Mouse (Mus musculus) thymus, adult 18-20 months (tissue): ENCODE results near the gene Rpl36.

Experiments used
- DNase-seq, 2 experiments: peaks; one replicate each; pipeline ENCODE4 v3.0.0; 2022; ENCODE audit warnings: mixed read lengths in 2 of 2

The Rpl36 gene

DNA sequence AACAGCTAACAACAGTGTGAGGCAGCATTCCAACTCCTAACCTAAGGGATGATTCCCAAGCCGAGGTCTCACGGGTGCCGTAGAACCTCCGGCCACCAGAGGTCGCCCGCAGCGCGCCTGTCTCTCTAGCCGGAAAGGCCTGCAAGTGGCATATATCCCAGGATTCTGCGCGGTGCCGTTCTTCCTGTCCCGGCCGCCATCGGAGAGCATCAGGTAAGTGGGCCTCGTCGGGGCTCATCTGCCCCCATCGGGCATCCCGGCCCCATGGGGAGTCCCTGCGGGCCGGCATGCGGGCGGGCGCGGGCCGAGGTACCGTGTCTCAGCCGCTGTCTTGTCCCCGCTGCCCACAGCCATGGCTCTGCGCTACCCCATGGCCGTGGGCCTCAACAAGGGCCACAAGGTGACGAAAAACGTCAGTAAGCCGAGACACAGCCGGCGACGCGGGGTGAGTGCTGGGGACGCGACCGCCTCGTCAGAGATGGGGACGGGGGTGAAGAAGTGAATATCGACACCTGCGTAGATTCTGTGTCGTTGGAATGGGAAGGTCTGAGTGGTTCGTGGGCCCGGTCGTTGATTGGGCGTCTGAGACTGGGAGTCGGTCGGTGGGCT is at the start of gene Rpl36:
Gene Rpl36, plus strand, starts transcription at position 181 of the 609 bp plus-strand sequence.
- DNase-seq = peak; percentile 84 to 87

DNA sequence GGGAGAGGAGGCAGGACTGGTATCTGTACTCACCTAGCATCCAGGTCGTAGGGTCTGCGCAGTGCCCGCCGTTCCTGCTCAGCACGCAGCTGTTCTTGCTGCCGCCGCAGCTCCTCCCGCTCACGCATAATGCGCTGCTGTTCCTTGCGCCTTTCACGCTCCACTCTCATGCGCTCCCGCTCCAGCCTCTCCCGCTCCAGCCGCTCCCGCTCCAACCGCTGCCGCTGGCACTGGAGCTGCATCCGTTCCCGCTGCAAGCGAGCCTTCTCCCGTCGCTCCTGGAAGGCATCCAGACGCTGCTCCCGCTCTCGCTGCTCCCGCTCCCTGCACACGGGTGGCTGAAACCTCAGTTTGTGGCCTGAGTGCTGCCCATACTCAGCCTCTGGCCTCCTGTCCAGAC is 46.9 kb upstream of the Rpl36 start:
- no peak for DNase-seq

DNA sequence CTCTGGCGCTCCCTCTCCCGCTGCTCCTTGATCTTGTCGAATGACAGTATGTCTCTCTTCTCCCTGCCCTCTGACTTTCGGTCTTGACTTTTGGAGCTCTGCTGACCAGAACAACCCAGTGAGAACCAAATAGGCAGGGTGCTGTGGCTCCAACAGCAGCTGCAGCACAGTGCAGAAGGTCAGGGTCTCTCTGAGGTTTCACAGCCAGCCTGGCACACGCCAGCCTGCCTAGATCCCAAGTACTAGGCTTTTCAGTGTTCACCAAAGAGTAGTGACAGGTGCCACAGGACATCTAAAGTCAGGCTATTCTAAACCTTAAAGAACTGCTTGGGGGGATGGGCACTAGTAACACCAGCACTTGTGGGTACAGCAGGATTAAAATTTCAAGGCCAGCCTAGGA is 46.3 kb upstream of the Rpl36 start:
- no peak for DNase-seq

DNA sequence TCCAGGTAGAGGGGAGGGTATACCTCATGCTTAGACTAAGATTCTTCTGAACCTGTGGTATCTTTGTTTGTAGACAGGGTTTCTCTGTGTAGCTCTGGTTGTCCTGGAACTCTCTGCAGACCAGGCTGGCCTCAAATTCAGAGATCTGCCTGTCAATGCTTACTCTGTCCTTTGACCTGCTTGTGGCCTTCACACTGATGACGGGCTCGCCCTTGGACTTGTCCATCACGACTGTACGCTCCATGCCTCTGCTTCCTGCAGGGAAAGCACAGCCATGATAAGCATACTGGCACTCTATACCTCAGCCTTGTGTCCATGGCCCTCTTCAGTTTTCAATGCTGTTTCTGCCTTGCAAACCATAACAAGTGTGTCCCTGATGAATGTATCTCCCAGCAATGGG is 45.8 kb upstream of the Rpl36 start:
- DNase-seq = no peak

DNA sequence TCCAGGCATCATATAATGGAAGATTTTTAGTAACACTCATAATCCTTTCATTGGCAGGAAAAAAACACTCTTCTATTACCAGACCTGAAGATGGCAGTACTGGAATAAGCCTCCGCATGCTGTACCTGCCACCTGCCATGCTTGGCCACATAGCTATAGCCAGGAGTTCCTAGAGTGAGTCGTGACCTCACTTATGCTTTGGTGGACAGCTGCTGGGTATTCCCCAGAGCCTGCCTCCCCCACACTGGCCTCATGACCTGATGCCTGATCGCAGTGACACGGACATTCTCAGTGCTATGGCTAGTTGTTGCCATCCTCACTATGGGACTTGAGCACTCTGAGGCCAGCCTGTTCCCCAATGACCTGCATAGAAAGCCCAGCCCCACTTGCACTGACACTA is 42.9 kb upstream of the Rpl36 start:
- DNase-seq = no peak

DNA sequence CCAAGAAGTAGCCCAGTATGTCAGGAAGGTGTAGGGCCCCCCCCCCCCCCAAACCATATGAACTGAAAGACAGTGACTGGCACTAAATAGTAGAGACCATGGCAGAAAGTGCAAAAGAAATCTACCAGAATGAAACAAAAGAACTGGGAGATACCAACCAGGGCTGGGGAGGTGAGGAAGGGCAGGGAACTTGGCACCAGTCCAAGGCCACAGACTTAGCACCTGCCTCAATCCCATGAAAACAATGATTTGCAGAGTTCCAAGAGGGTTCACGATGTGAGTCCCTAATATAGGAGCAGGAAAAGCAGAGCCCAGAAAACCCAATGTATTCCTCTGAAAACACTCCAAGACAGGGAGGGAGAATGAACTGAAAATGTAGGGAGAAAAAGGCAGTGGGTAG is 41.1 kb upstream of the Rpl36 start:
- DNase-seq = no peak

DNA sequence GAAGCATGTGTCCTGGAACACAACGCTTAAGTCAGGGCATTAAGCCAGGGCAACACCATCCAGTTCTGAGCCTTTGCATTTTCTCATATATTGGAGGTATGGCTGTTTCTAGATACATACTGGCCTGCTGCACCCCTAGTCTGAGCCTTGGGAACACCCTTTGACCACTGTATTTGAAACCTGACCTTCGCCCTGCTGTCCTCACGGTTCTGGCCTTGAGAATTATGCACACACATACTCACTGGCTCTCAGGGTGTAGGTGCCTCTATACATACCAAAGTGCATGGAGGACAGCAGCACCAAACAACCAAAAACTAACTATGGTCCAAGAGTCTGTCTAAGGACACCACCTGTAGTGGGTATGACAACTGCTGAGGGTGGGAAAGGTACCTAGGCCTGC is 40.3 kb upstream of the Rpl36 start:
- no peak for DNase-seq

DNA sequence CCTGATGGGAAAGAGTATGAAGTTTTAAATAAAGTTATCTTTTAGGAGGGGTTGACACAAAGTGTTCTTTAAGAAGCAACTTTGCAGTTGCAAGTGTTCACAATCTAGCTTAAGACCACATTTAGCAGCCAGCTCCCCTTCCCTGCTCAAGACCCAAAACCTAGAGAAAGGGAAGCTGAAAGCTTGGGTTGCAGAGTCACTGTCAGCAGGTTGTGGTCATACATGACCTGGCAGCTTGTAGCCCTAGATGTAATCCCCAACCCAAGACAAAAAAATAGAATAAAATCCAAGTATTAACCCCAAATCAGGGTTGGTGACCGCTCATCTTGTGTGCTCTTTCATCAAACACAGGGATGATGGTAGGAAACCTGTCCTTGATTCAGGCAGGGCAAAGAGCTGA is 30.1 kb upstream of the Rpl36 start:
- no peak for DNase-seq

DNA sequence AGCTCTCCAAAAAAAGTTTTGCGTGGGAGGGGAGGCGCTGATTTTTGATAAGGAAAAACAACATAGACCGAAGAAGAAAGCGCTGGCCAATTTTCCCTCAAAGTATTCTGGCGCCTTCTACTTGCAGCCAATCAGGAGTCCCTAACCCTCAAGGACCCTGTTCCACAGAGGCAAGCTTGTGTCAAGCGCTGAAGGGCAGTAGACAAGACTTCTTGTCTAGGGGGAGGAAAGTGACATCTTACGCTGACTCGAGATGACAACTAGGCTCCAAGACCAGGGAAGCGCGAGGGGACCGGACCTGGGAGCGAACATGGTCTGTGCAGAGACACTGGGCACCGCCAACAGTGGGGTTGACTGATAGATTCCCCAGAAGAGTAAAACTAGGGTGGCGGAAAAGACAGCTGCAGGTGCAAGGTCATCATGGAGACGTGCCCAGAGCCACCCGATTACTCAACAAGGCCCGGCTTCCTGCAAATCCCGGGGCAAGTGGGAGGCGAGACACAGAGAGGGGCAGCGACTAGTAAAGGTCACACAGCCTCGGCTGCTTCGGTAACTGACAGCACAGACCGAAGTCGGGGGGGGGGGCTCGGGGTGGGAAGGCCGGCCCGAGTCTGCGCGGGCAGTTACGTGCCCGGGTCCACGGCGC is 29.5 kb upstream of the Rpl36 start:
- DNase-seq = no peak

DNA sequence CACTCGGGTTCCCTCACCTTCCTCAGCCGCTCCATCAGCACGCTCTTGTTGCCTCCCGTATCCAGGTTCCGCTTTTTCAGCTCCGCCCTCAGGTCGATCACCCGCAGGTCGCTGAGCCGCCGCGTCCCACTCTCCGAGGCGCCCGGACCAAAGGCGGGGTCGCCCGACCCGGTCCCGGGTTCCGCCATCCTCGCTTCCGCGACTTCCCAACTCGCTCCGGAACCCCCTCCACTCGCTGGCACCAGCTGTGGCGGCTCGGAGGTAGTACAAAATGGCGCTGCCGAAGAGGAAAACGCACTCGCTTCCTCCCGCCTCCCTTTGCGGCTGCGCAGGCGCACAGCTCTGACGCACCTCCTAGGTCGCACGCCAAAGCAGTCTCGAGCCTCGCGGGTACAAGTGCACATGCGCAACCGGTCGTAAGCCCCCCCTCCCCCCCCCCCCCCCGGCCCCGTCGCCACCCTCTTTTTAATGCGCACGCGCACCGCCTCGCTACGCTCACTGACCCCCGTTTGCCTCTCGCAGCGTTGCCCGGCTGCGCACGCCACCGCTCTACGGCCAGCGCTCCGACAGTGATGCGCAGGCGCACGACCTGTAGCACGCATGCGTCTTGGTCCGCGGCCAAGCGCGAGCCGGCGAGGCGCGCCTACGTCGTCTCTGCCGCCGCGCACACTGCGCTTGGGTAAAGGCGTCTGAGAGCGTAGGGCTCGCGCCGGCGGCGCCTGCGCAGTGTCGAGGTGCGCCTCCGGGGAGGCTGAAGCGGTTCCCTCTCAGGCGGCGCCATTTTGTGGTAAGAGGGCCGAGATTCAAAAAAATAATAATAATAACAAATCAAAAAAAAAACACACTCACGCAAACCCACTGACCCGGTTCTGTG is 28.7 kb upstream of the Rpl36 start, which contains the start of the genes Safb2 and Safb:
Gene Safb2, minus strand, starts transcription at position 329 of the 874 bp plus-strand sequence.
Gene Safb, plus strand, starts transcription at position 569 of the 874 bp plus-strand sequence.
- peak; percentile 99 for DNase-seq

DNA sequence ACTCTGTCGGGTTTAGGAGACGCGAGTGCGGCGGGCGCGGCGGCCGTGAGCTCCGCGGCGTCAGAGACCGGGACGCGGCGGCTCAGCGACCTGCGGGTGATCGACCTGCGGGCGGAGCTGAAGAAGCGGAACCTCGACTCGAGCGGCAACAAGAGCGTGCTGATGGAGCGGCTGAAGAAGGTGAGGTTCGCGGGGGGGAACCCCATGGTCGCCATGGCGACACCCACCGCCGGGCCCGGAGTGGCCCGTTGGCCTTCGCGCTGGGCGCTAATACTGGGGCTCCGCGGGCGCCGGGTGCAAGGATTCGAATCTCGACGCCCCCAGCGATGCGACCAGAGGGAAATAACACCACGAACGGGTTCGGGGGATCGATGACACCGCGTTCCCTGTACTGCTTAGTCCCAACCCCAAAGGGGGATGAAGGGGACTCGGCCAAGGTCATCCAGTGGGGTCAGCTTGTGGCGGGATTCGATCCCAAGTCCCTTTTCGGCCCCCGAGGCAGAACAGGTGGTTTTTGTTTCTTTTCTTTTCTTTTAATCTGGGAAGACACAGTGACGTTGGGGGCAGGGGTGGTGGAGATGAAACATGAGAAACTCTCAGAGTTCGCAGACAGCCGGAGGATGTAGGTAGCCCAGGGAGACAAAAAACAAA is 27.9 kb upstream of the Rpl36 start:
- peak in 1 of 2 experiments; percentile 54 for DNase-seq

DNA sequence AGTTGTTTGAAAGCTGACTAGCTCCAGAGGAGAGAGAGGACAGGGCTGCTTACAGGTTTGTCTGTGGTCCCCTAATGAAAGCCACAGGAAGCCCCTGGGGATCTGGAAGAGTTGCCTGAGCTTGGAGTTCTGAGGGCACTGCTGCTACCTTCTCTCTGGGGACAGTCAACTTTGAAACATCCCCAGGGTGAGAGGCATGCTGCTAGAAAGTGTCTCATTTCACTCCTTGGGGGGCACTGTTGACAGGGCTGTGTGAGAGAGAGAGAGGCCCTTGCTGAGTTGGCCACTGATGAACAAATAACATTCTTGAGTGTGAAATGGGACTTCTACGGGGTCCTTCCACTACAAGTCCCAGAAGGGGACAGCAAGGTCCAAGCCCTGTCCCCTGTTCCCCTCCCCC is 25.4 kb upstream of the Rpl36 start:
- DNase-seq = no peak

DNA sequence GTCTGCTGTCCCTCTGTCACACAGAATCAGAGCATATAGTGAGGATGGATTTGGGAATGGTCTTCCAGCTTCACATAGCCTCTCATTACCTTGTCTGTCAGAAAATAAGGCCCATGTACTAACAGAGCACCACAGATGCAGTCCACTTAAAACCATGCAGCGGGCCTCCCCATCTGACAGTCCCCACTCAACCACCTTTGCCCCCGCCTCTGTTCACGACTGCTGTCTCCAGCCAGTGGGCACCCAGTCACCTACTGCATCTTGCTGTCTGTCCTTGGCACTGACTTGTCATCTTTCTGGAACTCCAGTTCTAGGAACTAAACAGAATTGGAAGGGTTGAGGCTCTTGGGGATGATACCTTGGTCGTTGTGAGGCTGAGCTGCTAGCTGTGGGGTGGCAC is 24.3 kb upstream of the Rpl36 start:
- no peak for DNase-seq

DNA sequence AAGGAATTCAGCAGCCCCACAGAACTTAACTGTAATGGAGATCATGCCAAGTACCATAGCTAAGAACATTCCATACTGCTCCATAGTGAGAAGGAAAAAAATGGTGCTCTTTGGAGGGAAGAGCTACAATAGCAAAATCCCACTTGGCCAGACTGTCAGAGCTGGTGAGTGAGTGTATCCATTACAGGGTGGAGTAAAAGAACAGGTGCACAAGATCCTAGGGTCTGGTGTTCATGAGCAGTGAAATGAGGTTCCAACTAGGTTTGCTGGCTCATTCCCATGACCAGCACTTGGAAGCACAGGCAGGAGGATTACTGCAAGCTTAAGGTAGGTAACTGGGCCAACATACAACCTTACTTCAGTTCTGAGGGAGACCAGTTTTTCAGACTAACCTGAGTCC is 20.7 kb upstream of the Rpl36 start:
- no peak for DNase-seq

DNA sequence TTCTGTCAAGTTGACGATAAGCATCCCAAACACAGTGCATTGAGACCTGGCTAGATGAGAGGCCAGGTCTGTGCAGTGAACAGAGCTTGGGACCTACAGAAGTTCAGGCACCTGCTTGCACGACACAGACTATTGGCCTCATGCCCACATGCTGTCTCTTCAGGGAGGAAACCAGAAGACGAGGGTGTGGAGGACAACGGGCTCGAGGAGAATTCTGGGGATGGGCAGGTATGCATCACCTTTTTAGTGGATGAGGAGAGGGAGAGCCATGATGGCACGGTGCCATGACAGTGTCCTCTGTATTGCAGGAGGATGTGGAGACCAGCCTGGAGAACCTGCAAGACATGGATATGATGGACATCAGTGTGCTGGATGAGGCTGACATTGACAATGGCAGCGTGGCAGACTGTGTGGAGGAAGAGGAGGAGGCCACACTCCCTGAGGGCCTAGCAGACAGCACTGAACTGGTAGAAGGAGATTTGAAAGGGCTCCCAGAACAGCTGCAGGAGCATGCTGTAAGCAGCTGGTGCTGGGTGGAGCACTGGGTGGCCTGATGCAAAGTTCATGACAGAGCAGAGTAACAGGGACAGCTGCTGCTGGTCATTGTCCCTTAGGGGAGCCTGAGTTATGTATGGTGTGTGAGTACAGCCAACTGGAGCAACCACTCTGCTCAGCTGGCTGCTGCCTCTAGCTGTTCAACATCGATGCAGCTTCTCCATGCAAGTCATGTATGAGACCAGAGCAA is 19.5 kb upstream of the Rpl36 start:
- no peak for DNase-seq

DNA sequence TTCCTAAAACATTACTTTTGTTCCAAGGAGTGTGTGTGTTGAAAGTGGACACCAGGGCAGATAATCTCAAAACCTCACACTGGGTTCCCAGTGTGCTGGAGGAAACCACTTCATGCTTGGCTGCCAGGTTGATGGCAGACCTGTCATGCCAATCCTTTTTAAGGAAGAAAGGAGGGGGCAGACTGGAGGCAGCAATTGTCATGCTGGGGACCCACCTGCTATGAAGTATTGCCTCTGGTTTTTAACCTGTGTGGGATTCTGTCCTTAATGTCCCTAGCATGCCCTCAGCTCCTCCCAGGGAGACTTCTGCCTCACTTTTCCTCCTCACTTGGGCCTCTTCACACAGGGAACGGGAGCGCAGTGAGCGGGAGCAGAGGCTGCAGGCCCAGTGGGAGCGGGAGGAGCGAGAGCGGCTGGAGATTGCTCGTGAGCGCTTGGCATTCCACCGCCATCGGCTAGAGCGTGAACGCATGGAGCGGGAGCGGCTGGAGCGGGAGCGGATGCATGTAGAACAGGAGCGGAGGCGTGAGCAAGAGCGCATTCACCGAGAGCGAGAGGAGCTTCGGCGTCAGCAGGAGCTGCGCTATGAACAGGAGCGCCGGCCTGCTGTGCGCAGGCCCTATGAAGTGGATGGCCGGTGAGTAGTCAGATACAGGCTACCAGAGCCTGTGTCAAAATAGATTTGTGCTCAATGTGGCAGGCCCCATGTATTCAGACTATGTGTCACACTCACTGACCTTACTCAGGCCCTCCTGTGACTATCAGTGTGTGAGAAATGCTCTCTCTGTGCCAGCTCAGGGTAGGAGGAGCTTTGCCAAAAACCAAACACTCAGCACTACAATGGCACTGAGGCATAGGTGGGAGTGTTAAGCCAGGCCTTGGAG is 9.8 kb upstream of the Rpl36 start:
- no peak for DNase-seq

DNA sequence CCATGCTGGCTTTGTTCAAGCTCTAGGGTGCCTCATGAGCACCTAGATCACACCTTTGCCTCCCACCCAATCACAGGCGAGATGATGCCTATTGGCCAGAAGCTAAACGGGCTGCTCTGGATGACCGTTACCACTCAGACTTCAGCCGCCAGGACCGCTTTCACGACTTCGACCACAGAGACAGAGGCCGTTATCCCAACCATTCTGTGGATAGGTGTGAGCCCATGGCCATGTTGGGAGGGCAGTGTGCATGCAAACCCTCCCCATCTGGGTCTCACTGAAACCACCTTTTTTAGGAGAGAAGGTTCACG is 9.2 kb upstream of the Rpl36 start:
- no peak for DNase-seq

DNA sequence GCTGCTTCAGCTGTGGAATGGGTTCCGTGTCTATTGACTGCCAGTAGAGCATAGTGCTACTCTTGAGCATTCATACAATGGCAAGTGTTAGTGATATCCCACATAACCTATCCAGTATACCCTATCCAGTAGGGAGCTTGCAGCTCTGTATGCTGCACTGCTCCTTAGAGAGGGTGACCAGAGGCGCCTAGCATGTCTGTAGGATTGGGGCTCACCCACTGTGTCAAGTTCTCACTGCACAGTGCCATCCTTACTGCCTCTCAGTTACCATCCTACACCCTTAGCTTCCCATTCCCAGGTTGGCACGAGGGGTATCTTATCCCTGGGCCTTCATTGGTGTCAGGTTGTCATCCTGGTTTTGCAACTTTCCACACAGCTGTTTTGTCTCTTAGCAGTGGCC is 8.8 kb upstream of the Rpl36 start:
- DNase-seq = no peak

DNA sequence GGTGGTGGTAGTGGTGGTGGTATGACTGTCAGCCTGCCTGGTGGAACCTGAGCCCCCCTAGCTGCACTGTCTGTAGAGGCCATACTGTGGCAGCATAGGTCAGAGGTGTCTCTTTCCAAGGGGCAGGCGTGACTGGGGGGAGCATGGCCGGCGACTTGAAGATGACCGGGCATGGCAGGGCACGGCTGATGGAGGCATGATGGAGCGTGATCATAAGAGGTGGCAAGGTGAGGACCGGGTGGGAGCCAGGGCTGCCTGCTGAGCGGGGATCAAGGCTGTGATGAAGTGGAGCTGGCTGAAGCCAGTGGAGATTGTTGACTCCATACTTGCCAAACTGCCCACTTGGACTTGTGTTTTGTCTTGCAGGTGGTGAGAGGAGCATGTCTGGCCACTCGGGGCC is 7.8 kb upstream of the Rpl36 start:
- no peak for DNase-seq

DNA sequence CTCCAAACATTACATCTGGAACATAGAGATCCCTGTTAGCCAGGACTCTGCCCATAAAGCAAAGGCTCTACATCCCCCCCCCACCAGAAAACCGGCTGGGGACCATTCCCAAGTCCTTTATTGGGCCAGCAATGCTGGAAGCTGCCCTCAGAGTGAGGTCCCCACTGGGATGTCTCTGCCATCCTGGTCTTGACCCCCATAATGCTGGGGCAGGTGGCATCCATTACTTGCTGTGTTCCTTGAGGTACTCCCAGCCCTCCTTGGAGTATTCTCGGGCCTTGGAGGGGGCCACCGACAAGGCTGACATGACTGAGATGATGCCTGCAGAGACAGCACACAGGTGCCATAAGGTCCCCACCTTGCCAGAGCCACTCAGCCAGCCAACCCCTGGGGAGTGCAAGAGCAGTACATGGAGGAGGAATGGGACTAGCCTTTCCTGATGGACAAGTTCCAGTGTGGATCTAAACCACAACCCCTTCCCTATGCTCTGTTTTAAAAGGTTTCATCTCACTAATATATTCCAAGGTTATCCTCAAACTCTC is 5.6 kb upstream of the Rpl36 start:
- DNase-seq = no peak

DNA sequence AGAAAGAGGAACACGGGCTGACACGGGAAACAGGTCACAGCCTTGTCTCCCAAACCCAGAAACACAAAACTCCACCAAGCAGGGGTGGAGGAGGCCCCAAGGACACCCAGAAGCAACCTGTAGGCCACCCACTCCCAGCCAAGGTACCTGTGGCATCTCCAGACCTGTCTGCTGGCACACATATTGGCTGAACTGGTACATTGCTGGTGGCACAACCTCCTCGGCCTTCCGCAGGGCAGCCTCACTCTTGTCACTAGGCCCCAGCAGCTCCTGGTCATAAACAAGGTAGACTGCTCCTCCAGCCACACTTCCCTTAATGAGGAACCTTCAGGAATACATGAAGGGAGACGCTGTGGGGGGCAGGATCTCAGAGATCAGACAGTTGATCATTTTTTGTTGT is 4.5 kb upstream of the Rpl36 start:
- no peak for DNase-seq
